Mouse (Mus musculus): ENCODE measurements around the gene Naa30. TPM values are rescaled to one million over a fixed set of nuclear protein-coding genes. Genes with fewer than 3 reads are reported as not detected.

Naa30 gene
- polyA plus RNA-seq, 1 experiment from 2014 or later = 23.3 TPM

- Histone ChIP-seq H3K36me3 (no peaks in the 10 kb centered on the region), H3K27ac (replicated peaks) (no peak overlapping the region), H3K27me3 (peaks cover 18% of the 10 kb centered on the region), H3K4me1 (no peaks in the 10 kb centered on the region), H3K4me3 (no peak overlapping the region), H3K9me3 (no peaks in the 10 kb centered on the region), H3K4me2 (replicated peaks) (no peak overlapping the region), H3K9ac (replicated peaks) (no peak overlapping the region)
- ATAC-seq (ENCODE audit: low FRiP score, low read depth) = no peak
- WGBS = 38% methylated on average over 9 of the region's 9 CpGs
Observed at GRCm38 (mm10) chr14:49234788-49235515, 62.9 kb downstream of the Naa30 start.

GRCm38 (mm10) chr14:49238206-49238605, 66.2 kb downstream of the Naa30 start:
- Histone ChIP-seq H3K9me3 (no peaks in the 10 kb centered on the region), H3K27ac (replicated peaks) (no peak overlapping the region), H3K27me3 (peaks cover 18% of the 10 kb centered on the region), H3K4me2 (replicated peaks) (no peak overlapping the region), H3K9ac (replicated peaks) (no peak overlapping the region), H3K4me3 (no peak overlapping the region), H3K4me1 (no peaks in the 10 kb centered on the region), H3K36me3 (no peaks in the 10 kb centered on the region)
- peak; percentile 68 for ATAC-seq (ENCODE audit: low FRiP score, low read depth)
- 43% methylated on average over 11 of the region's 11 CpGs for WGBS

Other genes starting within 250 kb of the Naa30 start
- gene Ap5m1, start 106.1 kb upstream of the Naa30 start, polyA plus RNA-seq (2016; fragmentation: Nextera tagmentation; extraction: Ambion mirVana) = 31.7 and 34.3 TPM in 2 replicates
- 106 TPM in 2 replicates for gene Exoc5, start 105.6 kb upstream of the Naa30 start, polyA plus RNA-seq (2016; fragmentation: Nextera tagmentation; extraction: Ambion mirVana)
- 0.21 and 0.22 TPM in 2 replicates for gene ccdc198, start 73.2 kb downstream of the Naa30 start, polyA plus RNA-seq (2016; fragmentation: Nextera tagmentation; extraction: Ambion mirVana)

All from midbrain, embryonic 12.5 days (tissue).